ENCODE assay signal across 20 mouse cellular contexts in genomic region chr5:14997556-14997955, GRCm38 (mm10). TPM values are rescaled to one million over a fixed set of nuclear protein-coding genes. Genes with fewer than 3 reads are reported as not detected.
DNase-seq lines count a peak whose midpoint lies in the region; ATAC-seq and TF ChIP-seq lines count a peak whose summit lies in the region.
"Not testable (repeated sequence)": the region's sequence is repeated elsewhere in the genome, so short reads cannot be mapped to it uniquely, and the experiment has no call there.
"Had no signal": no experiment of that assay in that cellular context is flagged by ENCODE, and none has a peak within 500 bp of the region (broad histone marks: within the 10 kb centered on the region; RNA-seq: fewer than 3 reads in every experiment).

No protein-coding gene starts in this region.

- peak; percentile 39; the same call in 1 of the 2 replicates for ATAC-seq in heart, embryonic 12.5 days (ENCODE audit: insufficient number of reproducible peaks, low FRiP score)
- ATAC-seq in limb, embryonic 11.5 days (ENCODE audit: insufficient number of reproducible peaks, low FRiP score, low TSS enrichment, low read depth); lung, postnatal 0 days: not testable (repeated sequence)

- H3K4me1 ChIP-seq in forebrain, embryonic 10.5 days; heart, embryonic 12.5 days (replicated peaks); limb, embryonic 11.5 days (ENCODE audit: control insufficient read depth, insufficient read depth, low read length); lung, postnatal 0 days (ENCODE audit: insufficient read depth, low read depth, low read length): not testable (repeated sequence)

- not testable (repeated sequence) for H3K36me3 ChIP-seq in forebrain, embryonic 10.5 days (replicated peaks); heart, embryonic 12.5 days; limb, embryonic 11.5 days (ENCODE audit: control insufficient read depth, insufficient read depth, low read length); lung, postnatal 0 days (ENCODE audit: insufficient read depth, low read length)

- H3K4me3 ChIP-seq in forebrain, embryonic 10.5 days; heart, embryonic 12.5 days; limb, embryonic 11.5 days (ENCODE audit: low read depth, low read length); lung, postnatal 0 days (ENCODE audit: low read depth, low read length): not testable (repeated sequence)

- H3K9me3 ChIP-seq in forebrain, embryonic 10.5 days: peaks cover 52% of the 10 kb centered on the region
- peaks cover 19% of the 10 kb centered on the region for H3K9me3 ChIP-seq in heart, embryonic 12.5 days (replicated peaks)
- H3K9me3 ChIP-seq in limb, embryonic 11.5 days (ENCODE audit: control insufficient read depth, low read length); lung, postnatal 0 days (ENCODE audit: low read length): not testable (repeated sequence)

- H3K27me3 ChIP-seq in forebrain, embryonic 10.5 days (ENCODE audit: poor library complexity, severe bottlenecking); heart, embryonic 12.5 days (replicated peaks); limb, embryonic 11.5 days (ENCODE audit: control insufficient read depth, insufficient read depth, low read length); lung, postnatal 0 days (replicated peaks; ENCODE audit: insufficient read depth, low read length): not testable (repeated sequence)

- peak; percentile 14 for DNase-seq in forebrain, embryonic 10.5 days (ENCODE audit: extremely low spot score, low spot score)
- peak; percentile 58 for DNase-seq in kidney, adult 11 months
- DNase-seq in kidney, postnatal 10 days: peak; percentile 31
- DNase-seq in limb, embryonic 11.5 days (ENCODE audit: low spot score): peak; percentile 20
- DNase-seq in lung, postnatal 0 days (ENCODE audit: low spot score): peak; percentile 4
- peak; percentile 39 for DNase-seq in testis, postnatal 10 days (ENCODE audit: low spot score)

- not testable (repeated sequence) for H3K27ac ChIP-seq in forebrain, embryonic 10.5 days; heart, embryonic 12.5 days (ENCODE audit: poor library complexity, severe bottlenecking); limb, embryonic 11.5 days (replicated peaks; ENCODE audit: low read depth, low read length); lung, postnatal 0 days (ENCODE audit: low read length)

- TF ChIP-seq EP300 in lung, postnatal 0 days (IDR thresholded peaks at IDR 0.05): not testable (repeated sequence)

- TF ChIP-seq CTCF in lung, postnatal 0 days (IDR thresholded peaks at IDR 0.05): not testable (repeated sequence)

- H3K9ac ChIP-seq in heart, embryonic 12.5 days; limb, embryonic 11.5 days (ENCODE audit: low read length); lung, postnatal 0 days (replicated peaks; ENCODE audit: low read depth): not testable (repeated sequence)

- 87% methylated on average over 4 of the region's 4 CpGs for WGBS in forebrain, embryonic 10.5 days
- 73% methylated on average over 4 of the region's 4 CpGs for WGBS in heart, embryonic 12.5 days
- WGBS in limb, embryonic 11.5 days: 85% methylated on average over 4 of the region's 4 CpGs
- WGBS in lung, postnatal 0 days: 74% methylated on average over 4 of the region's 4 CpGs

- not testable (repeated sequence) for H3K4me2 ChIP-seq in heart, embryonic 12.5 days; limb, embryonic 11.5 days (ENCODE audit: low read depth, severe bottlenecking); lung, postnatal 0 days (replicated peaks; ENCODE audit: low read depth, low read length)

RNA-seq across cellular contexts. Expression of gene Gm10354, which starts 18.8 kb away (rescaled TPM):
- not detected in 2 replicates for polyA plus RNA-seq in forebrain, embryonic 10.5 days (2016; fragmentation: Nextera tagmentation; extraction: Ambion mirVana)
- 0.14 TPM in 1 of 2 replicates, not detected in the other for polyA plus RNA-seq in heart, embryonic 12.5 days (2016; fragmentation: Nextera tagmentation; extraction: Ambion mirVana)
- polyA plus RNA-seq in limb, embryonic 11.5 days (2014; fragmentation: Nextera tagmentation; extraction: Ambion mirVana): not detected in 2 replicates
- not detected in 2 replicates for polyA plus RNA-seq in lung, postnatal 0 days (2015; fragmentation: Nextera tagmentation; extraction: Ambion mirVana)
- polyA plus RNA-seq: embryonic facial prominence, embryonic 12.5 days; forebrain, embryonic 16.5 days; heart, adult 2 months; heart, embryonic 16.5 days; hindbrain, embryonic 13.5 days; inflammation-experienced regulatory T-cells, adult 6 months; kidney, embryonic 14.5 days; large intestine, adult 2 months; liver, adult 2 months; liver, embryonic 16.5 days; macrophage; midbrain, embryonic 13.5 days; stomach, embryonic 15.5 days had no signal

RNA-seq across cellular contexts. Expression of gene Gm17019, which starts 35.2 kb away (rescaled TPM):
- not detected in 2 replicates for polyA plus RNA-seq in forebrain, embryonic 10.5 days (2016; fragmentation: Nextera tagmentation; extraction: Ambion mirVana)
- polyA plus RNA-seq in heart, embryonic 12.5 days (2016; fragmentation: Nextera tagmentation; extraction: Ambion mirVana): not detected in 2 replicates
- polyA plus RNA-seq in limb, embryonic 11.5 days (2014; fragmentation: Nextera tagmentation; extraction: Ambion mirVana): not detected in 2 replicates
- polyA plus RNA-seq in lung, postnatal 0 days (2015; fragmentation: Nextera tagmentation; extraction: Ambion mirVana): not detected in 2 replicates
- polyA plus RNA-seq: embryonic facial prominence, embryonic 12.5 days; forebrain, embryonic 16.5 days; heart, adult 2 months; heart, embryonic 16.5 days; hindbrain, embryonic 13.5 days; inflammation-experienced regulatory T-cells, adult 6 months; kidney, embryonic 14.5 days; large intestine, adult 2 months; liver, adult 2 months; liver, embryonic 16.5 days; macrophage; midbrain, embryonic 13.5 days; stomach, embryonic 15.5 days had no signal

RNA-seq across cellular contexts. Expression of gene Speer4e, which starts 59.3 kb away (rescaled TPM):
- not detected in 2 replicates for polyA plus RNA-seq in forebrain, embryonic 10.5 days (2016; fragmentation: Nextera tagmentation; extraction: Ambion mirVana)
- polyA plus RNA-seq in heart, embryonic 12.5 days (2016; fragmentation: Nextera tagmentation; extraction: Ambion mirVana): 0.10 and 0.17 TPM in 2 replicates
- not detected in 2 replicates for polyA plus RNA-seq in limb, embryonic 11.5 days (2014; fragmentation: Nextera tagmentation; extraction: Ambion mirVana)
- polyA plus RNA-seq in lung, postnatal 0 days (2015; fragmentation: Nextera tagmentation; extraction: Ambion mirVana): not detected in 2 replicates
- polyA plus RNA-seq: embryonic facial prominence, embryonic 12.5 days; forebrain, embryonic 16.5 days; heart, adult 2 months; heart, embryonic 16.5 days; hindbrain, embryonic 13.5 days; inflammation-experienced regulatory T-cells, adult 6 months; kidney, embryonic 14.5 days; large intestine, adult 2 months; liver, adult 2 months; liver, embryonic 16.5 days; macrophage; midbrain, embryonic 13.5 days; stomach, embryonic 15.5 days had no signal

Comparison
In these comparisons a context has a peak if more than half of its experiments do, and no peak if none do; other contexts are left out.
1. DNase-seq: peak in every context shown above with its lines; median percentile 58 in kidney, adult 11 months; 39 in testis, postnatal 10 days; 31 in kidney, postnatal 10 days; 20 in limb, embryonic 11.5 days; 14 in forebrain, embryonic 10.5 days; 4 in lung, postnatal 0 days.